11 mouse cellular contexts compared by ENCODE assay signal in genomic region chr19:46619001-46619400, GRCm38 (mm10). TPM values are rescaled to one million over a fixed set of nuclear protein-coding genes. Genes with fewer than 3 reads are reported as not detected.
DNase-seq lines count a peak whose midpoint lies in the region; ATAC-seq and TF ChIP-seq lines count a peak whose summit lies in the region.
"Had no signal": no experiment of that assay in that cellular context is flagged by ENCODE, and none has a peak within 500 bp of the region (broad histone marks: within the 10 kb centered on the region; RNA-seq: fewer than 3 reads in every experiment).

No protein-coding gene starts in this region.

- no peak overlapping the region for H3ac ChIP-seq in myocyte (ENCODE audit: control insufficient read depth, insufficient read length)

- H3K79me2 ChIP-seq in myocyte (ENCODE audit: control insufficient read depth, insufficient read depth): peaks cover 20% of the 10 kb centered on the region

- 87% methylated on average over 19 of the region's 19 CpGs for WGBS in forebrain, embryonic 12.5 days
- 92% methylated on average over 19 of the region's 19 CpGs for WGBS in forebrain, embryonic 11.5 days
- 89% methylated on average over 19 of the region's 19 CpGs for WGBS in midbrain, embryonic 12.5 days
- 83% methylated on average over 19 of the region's 19 CpGs for WGBS in midbrain, embryonic 14.5 days
- 47% methylated on average over 19 of the region's 19 CpGs for WGBS in embryonic facial prominence, embryonic 14.5 days

- no peak for ATAC-seq in forebrain, embryonic 12.5 days (ENCODE audit: low FRiP score)
- no peak for ATAC-seq in forebrain, embryonic 11.5 days (replicated peaks; ENCODE audit: low FRiP score)
- no peak for ATAC-seq in midbrain, embryonic 12.5 days (ENCODE audit: low FRiP score, low read depth)
- ATAC-seq in midbrain, embryonic 14.5 days (ENCODE audit: low FRiP score, low TSS enrichment): no peak
- no peak for ATAC-seq in embryonic facial prominence, embryonic 14.5 days (ENCODE audit: low read depth)

- H3K36me3 ChIP-seq in forebrain, embryonic 12.5 days (replicated peaks): 0 out of 2 replicates have a peak, but pooled peaks cover 9% of the 10 kb centered on the region
- no peaks in the 10 kb centered on the region for H3K36me3 ChIP-seq in forebrain, embryonic 11.5 days (ENCODE audit: control insufficient read depth, insufficient read depth, low read length)
- H3K36me3 ChIP-seq in midbrain, embryonic 12.5 days: 0 out of 2 replicates have a peak, but pooled peaks cover 7% of the 10 kb centered on the region
- peaks cover 6% of the 10 kb centered on the region; the same call in 1 of the 2 replicates for H3K36me3 ChIP-seq in midbrain, embryonic 14.5 days (ENCODE audit: control insufficient read depth, insufficient read depth, low read length)
- peaks cover 7% of the 10 kb centered on the region; the same call in 1 of the 2 replicates for H3K36me3 ChIP-seq in embryonic facial prominence, embryonic 14.5 days (ENCODE audit: control insufficient read depth, insufficient read depth, low read length)
- H3K36me3 ChIP-seq in myocyte (ENCODE audit: control insufficient read depth, insufficient read depth): no peaks in the 10 kb centered on the region

- no peak for DNase-seq in forebrain, embryonic 11.5 days (ENCODE audit: low spot score)
- DNase-seq in midbrain, embryonic 14.5 days: no peak
- peak; percentile 65 for DNase-seq in embryonic facial prominence, embryonic 14.5 days (ENCODE audit: low spot score)
- DNase-seq in layer of hippocampus, postnatal 25 days (ENCODE audit: extremely low spot score in 1 of 2, low spot score in 1 of 2): no peak
- DNase-seq in right cerebral cortex, postnatal 14 days: no peak
- DNase-seq: kidney, postnatal 14 days had no signal

- peaks cover 51% of the 10 kb centered on the region for H3K4me1 ChIP-seq in forebrain, embryonic 12.5 days
- H3K4me1 ChIP-seq in forebrain, embryonic 11.5 days (replicated peaks; ENCODE audit: control insufficient read depth, insufficient read depth, low read length): peaks cover 22% of the 10 kb centered on the region
- peaks cover 50% of the 10 kb centered on the region for H3K4me1 ChIP-seq in midbrain, embryonic 12.5 days
- H3K4me1 ChIP-seq in midbrain, embryonic 14.5 days (ENCODE audit: control insufficient read depth, insufficient read depth, low read length): peaks cover 43% of the 10 kb centered on the region
- peaks cover 62% of the 10 kb centered on the region for H3K4me1 ChIP-seq in embryonic facial prominence, embryonic 14.5 days (ENCODE audit: control insufficient read depth, insufficient read depth, low read length)

- no peak overlapping the region for H3K4me2 ChIP-seq in forebrain, embryonic 12.5 days
- H3K4me2 ChIP-seq in forebrain, embryonic 11.5 days (ENCODE audit: low read depth, low read length, severe bottlenecking): no peak overlapping the region
- H3K4me2 ChIP-seq in midbrain, embryonic 12.5 days (replicated peaks): no peak overlapping the region
- H3K4me2 ChIP-seq in midbrain, embryonic 14.5 days (ENCODE audit: low read length): no peak overlapping the region
- no peak overlapping the region for H3K4me2 ChIP-seq in embryonic facial prominence, embryonic 14.5 days (ENCODE audit: low read depth, low read length)
- peak overlapping the region; percentile 65 for H3K4me2 ChIP-seq in myocyte (ENCODE audit: low read depth)

- H3K9ac ChIP-seq in forebrain, embryonic 12.5 days: no peak overlapping the region
- no peak overlapping the region for H3K9ac ChIP-seq in forebrain, embryonic 11.5 days (ENCODE audit: low read length)
- no peak overlapping the region for H3K9ac ChIP-seq in midbrain, embryonic 12.5 days (replicated peaks)
- H3K9ac ChIP-seq in midbrain, embryonic 14.5 days (replicated peaks; ENCODE audit: low read length): no peak overlapping the region
- H3K9ac ChIP-seq in embryonic facial prominence, embryonic 14.5 days (ENCODE audit: low read depth, low read length): no peak overlapping the region; the same call in 1 of the 2 replicates

- TF ChIP-seq POLR2A in myocyte (IDR thresholded peaks at IDR 0.05; ENCODE audit: insufficient read length, low read depth): no peak

- H3K4me3 ChIP-seq in forebrain, embryonic 12.5 days (replicated peaks): no peak overlapping the region
- H3K4me3 ChIP-seq in forebrain, embryonic 11.5 days (ENCODE audit: low read depth, low read length): no peak overlapping the region
- H3K4me3 ChIP-seq in midbrain, embryonic 12.5 days: no peak overlapping the region
- no peak overlapping the region for H3K4me3 ChIP-seq in midbrain, embryonic 14.5 days (replicated peaks; ENCODE audit: low read depth, low read length)
- H3K4me3 ChIP-seq in embryonic facial prominence, embryonic 14.5 days (ENCODE audit: low read depth, low read length): no peak overlapping the region
- no peak overlapping the region for H3K4me3 ChIP-seq in myocyte

- no peaks in the 10 kb centered on the region for H3K27me3 ChIP-seq in forebrain, embryonic 12.5 days
- no peaks in the 10 kb centered on the region for H3K27me3 ChIP-seq in forebrain, embryonic 11.5 days (ENCODE audit: control insufficient read depth, insufficient read depth, low read length)
- H3K27me3 ChIP-seq in midbrain, embryonic 12.5 days: no peaks in the 10 kb centered on the region
- no peaks in the 10 kb centered on the region for H3K27me3 ChIP-seq in midbrain, embryonic 14.5 days (ENCODE audit: control insufficient read depth, insufficient read depth, low read length)
- H3K27me3 ChIP-seq in embryonic facial prominence, embryonic 14.5 days (replicated peaks; ENCODE audit: control insufficient read depth, insufficient read depth, low read length): no peaks in the 10 kb centered on the region
- H3K27me3 ChIP-seq in myocyte (ENCODE audit: control insufficient read depth, insufficient read depth, insufficient read length): no peaks in the 10 kb centered on the region

- H3K9me3 ChIP-seq in forebrain, embryonic 12.5 days: no peaks in the 10 kb centered on the region
- no peaks in the 10 kb centered on the region for H3K9me3 ChIP-seq in forebrain, embryonic 11.5 days (ENCODE audit: control insufficient read depth, low read length)
- H3K9me3 ChIP-seq in midbrain, embryonic 12.5 days: no peaks in the 10 kb centered on the region
- H3K9me3 ChIP-seq in midbrain, embryonic 14.5 days (ENCODE audit: control insufficient read depth, low read length): no peaks in the 10 kb centered on the region
- H3K9me3 ChIP-seq in embryonic facial prominence, embryonic 14.5 days (ENCODE audit: control insufficient read depth, low read length): no peaks in the 10 kb centered on the region
- H3K9me3 ChIP-seq: G1E had no signal

- 0 out of 2 replicates have a peak overlapping the region, but pooled peaks have one; percentile 38 for H3K27ac ChIP-seq in forebrain, embryonic 12.5 days
- no peak overlapping the region for H3K27ac ChIP-seq in forebrain, embryonic 11.5 days (ENCODE audit: low read depth, low read length)
- H3K27ac ChIP-seq in midbrain, embryonic 12.5 days (replicated peaks): 0 out of 2 replicates have a peak overlapping the region, but pooled peaks have one; percentile 42
- H3K27ac ChIP-seq in midbrain, embryonic 14.5 days (replicated peaks; ENCODE audit: low read depth, low read length): no peak overlapping the region
- peak overlapping the region; percentile 41; the same call in 1 of the 2 replicates for H3K27ac ChIP-seq in embryonic facial prominence, embryonic 14.5 days (replicated peaks; ENCODE audit: low read depth, low read length)
- H3K27ac ChIP-seq: macrophage had no signal

RNA-seq across cellular contexts. Expression of gene Wbp1l, which starts 20.1 kb away (rescaled TPM):
- polyA plus RNA-seq in forebrain, embryonic 12.5 days (2016; fragmentation: Nextera tagmentation; extraction: Ambion mirVana): 43.2 and 44.5 TPM in 2 replicates
- 41.3 and 41.4 TPM in 2 replicates for polyA plus RNA-seq in forebrain, embryonic 11.5 days (2014; fragmentation: Nextera tagmentation; extraction: Ambion mirVana)
- polyA plus RNA-seq in midbrain, embryonic 12.5 days (2016; fragmentation: Nextera tagmentation; extraction: Ambion mirVana): 47.6 and 51.5 TPM in 2 replicates
- polyA plus RNA-seq in midbrain, embryonic 14.5 days (2014; fragmentation: Nextera tagmentation; extraction: Ambion mirVana): 27.5 and 33.8 TPM in 2 replicates
- 37.7 and 42.6 TPM in 2 replicates for polyA plus RNA-seq in embryonic facial prominence, embryonic 14.5 days (2014; fragmentation: Nextera tagmentation; extraction: Ambion mirVana)
- 39.8 TPM for polyA plus RNA-seq in myocyte (2012; fragmentation: generic; extraction: Trizol)
- total RNA-seq in layer of hippocampus, postnatal 25 days (2021): 10 to 100 TPM; 37.8 to 37.9 TPM

RNA-seq across cellular contexts. Expression of gene Sfxn2, which starts 45.8 kb away (rescaled TPM):
- 12.2 and 14.6 TPM in 2 replicates for polyA plus RNA-seq in forebrain, embryonic 12.5 days (2016; fragmentation: Nextera tagmentation; extraction: Ambion mirVana)
- polyA plus RNA-seq in forebrain, embryonic 11.5 days (2014; fragmentation: Nextera tagmentation; extraction: Ambion mirVana): 10.9 and 14.6 TPM in 2 replicates
- polyA plus RNA-seq in midbrain, embryonic 12.5 days (2016; fragmentation: Nextera tagmentation; extraction: Ambion mirVana): 11.9 and 14.2 TPM in 2 replicates
- polyA plus RNA-seq in midbrain, embryonic 14.5 days (2014; fragmentation: Nextera tagmentation; extraction: Ambion mirVana): 7.3 and 10.2 TPM in 2 replicates
- 16.7 and 19.7 TPM in 2 replicates for polyA plus RNA-seq in embryonic facial prominence, embryonic 14.5 days (2014; fragmentation: Nextera tagmentation; extraction: Ambion mirVana)
- polyA plus RNA-seq in myocyte (2012; fragmentation: generic; extraction: Trizol): 0.62 TPM
- 1 to 10 TPM; 4.4 to 6.3 TPM for total RNA-seq in layer of hippocampus, postnatal 25 days (2021)

RNA-seq across cellular contexts. Expression of gene Arl3, which starts 46.0 kb away (rescaled TPM):
- polyA plus RNA-seq in forebrain, embryonic 12.5 days (2016; fragmentation: Nextera tagmentation; extraction: Ambion mirVana): 216 and 224 TPM in 2 replicates
- polyA plus RNA-seq in forebrain, embryonic 11.5 days (2014; fragmentation: Nextera tagmentation; extraction: Ambion mirVana): 152 and 154 TPM in 2 replicates
- 201 and 208 TPM in 2 replicates for polyA plus RNA-seq in midbrain, embryonic 12.5 days (2016; fragmentation: Nextera tagmentation; extraction: Ambion mirVana)
- 134 and 200 TPM in 2 replicates for polyA plus RNA-seq in midbrain, embryonic 14.5 days (2014; fragmentation: Nextera tagmentation; extraction: Ambion mirVana)
- 83.7 and 94.0 TPM in 2 replicates for polyA plus RNA-seq in embryonic facial prominence, embryonic 14.5 days (2014; fragmentation: Nextera tagmentation; extraction: Ambion mirVana)
- 81.9 TPM for polyA plus RNA-seq in myocyte (2012; fragmentation: generic; extraction: Trizol)
- total RNA-seq in layer of hippocampus, postnatal 25 days (2021): 100 to 1,000 TPM; 123 to 127 TPM

RNA-seq across cellular contexts. Expression of gene Cyp17a1, which starts 54.0 kb away (rescaled TPM):
- polyA plus RNA-seq in forebrain, embryonic 12.5 days (2016; fragmentation: Nextera tagmentation; extraction: Ambion mirVana): not detected in 2 replicates
- not detected in 2 replicates for polyA plus RNA-seq in forebrain, embryonic 11.5 days (2014; fragmentation: Nextera tagmentation; extraction: Ambion mirVana)
- polyA plus RNA-seq in midbrain, embryonic 12.5 days (2016; fragmentation: Nextera tagmentation; extraction: Ambion mirVana): not detected in 2 replicates
- not detected in 2 replicates for polyA plus RNA-seq in midbrain, embryonic 14.5 days (2014; fragmentation: Nextera tagmentation; extraction: Ambion mirVana)
- polyA plus RNA-seq in embryonic facial prominence, embryonic 14.5 days (2014; fragmentation: Nextera tagmentation; extraction: Ambion mirVana): 0.33 and 0.87 TPM in 2 replicates
- not detected for polyA plus RNA-seq in myocyte (2012; fragmentation: generic; extraction: Trizol)
- total RNA-seq in layer of hippocampus, postnatal 25 days (2021): not detected
- polyA plus RNA-seq: G1E, macrophage had no signal

Comparison
In these comparisons a context has a peak if more than half of its experiments do, and no peak if none do; other contexts are left out.
1. H3K27ac ChIP-seq: peak in forebrain, embryonic 12.5 days (single experiment), midbrain, embryonic 12.5 days (single experiment) and embryonic facial prominence, embryonic 14.5 days (single experiment); none in forebrain, embryonic 11.5 days (single experiment) and midbrain, embryonic 14.5 days (single experiment).